Mouse (Mus musculus) heart, embryonic 15.5 days (tissue): ENCODE data around the gene Xrcc4. TPM values are rescaled to one million over a fixed set of nuclear protein-coding genes. Genes with fewer than 3 reads are reported as not detected.

Experiments used
- ATAC-seq: fragments of 200-750 bp; cut with Nextera tagmentation; replicated peaks from 2 replicates; pipeline ENCODE4 v1.8.0; 2017; ENCODE audit warnings: low read depth, moderate TSS enrichment; ENCODE audit not compliant: insufficient number of reproducible peaks, insufficient read depth, low FRiP score
- H3K27ac ChIP-seq: fragments of 300-500 bp; sonication (generic); 2 replicates; pipeline ENCODE4 v1.5.1; 2015; ENCODE audit warnings: mild to moderate bottlenecking, inconsistent platforms
- H3K27me3 ChIP-seq: fragments of 300-500 bp; sonication (generic); 2 replicates; pipeline ENCODE4 v1.6.1; 2015; ENCODE audit warnings: inconsistent platforms
- H3K36me3 ChIP-seq: fragments of 300-500 bp; sonication (generic); 2 replicates; pipeline ENCODE4 v1.6.1; 2015; ENCODE audit warnings: mild to moderate bottlenecking, inconsistent platforms
- H3K4me1 ChIP-seq: fragments of 300-500 bp; sonication (generic); replicated peaks from 2 replicates; pipeline ENCODE4 v1.6.1; 2015; ENCODE audit warnings: inconsistent platforms
- H3K4me2 ChIP-seq: fragments of 300-500 bp; sonication (generic); 2 replicates; pipeline ENCODE4 v1.6.1; 2015; ENCODE audit warnings: inconsistent platforms, mild to moderate bottlenecking, moderate library complexity
- H3K4me3 ChIP-seq: fragments of 300-500 bp; sonication (generic); 2 replicates; pipeline ENCODE4 v1.5.1; 2015; ENCODE audit warnings: mild to moderate bottlenecking, inconsistent platforms
- H3K9ac ChIP-seq: fragments of 300-500 bp; sonication (generic); 2 replicates; pipeline ENCODE4 v1.6.1; 2015; ENCODE audit warnings: mild to moderate bottlenecking, inconsistent platforms
- H3K9me3 ChIP-seq: fragments of 300-500 bp; sonication (generic); replicated peaks from 2 replicates; pipeline ENCODE4 v1.6.1; 2016; ENCODE audit warnings: inconsistent platforms
- WGBS: fragments of 180-500 bp; shearing (Covaris S2); methylation state at CpG from one replicate; pipeline ENCODE4 v1.1.7; 2015; ENCODE audit warnings: mixed read lengths; 5-methylcytosine and 5-hydroxymethylcytosine counted together
- polyA plus RNA-seq: library from polyadenylated mRNA; unstranded; fragments of >200 nt; fragmentation: Nextera tagmentation; extraction: Ambion mirVana; gene quantifications from 2 replicates; pipeline ENCODE4 v1.2.1, GENCODE M21; 2015

The Xrcc4 gene
- polyA plus RNA-seq, 1 experiment from 2014 or later, result 19.4 TPM

DNA sequence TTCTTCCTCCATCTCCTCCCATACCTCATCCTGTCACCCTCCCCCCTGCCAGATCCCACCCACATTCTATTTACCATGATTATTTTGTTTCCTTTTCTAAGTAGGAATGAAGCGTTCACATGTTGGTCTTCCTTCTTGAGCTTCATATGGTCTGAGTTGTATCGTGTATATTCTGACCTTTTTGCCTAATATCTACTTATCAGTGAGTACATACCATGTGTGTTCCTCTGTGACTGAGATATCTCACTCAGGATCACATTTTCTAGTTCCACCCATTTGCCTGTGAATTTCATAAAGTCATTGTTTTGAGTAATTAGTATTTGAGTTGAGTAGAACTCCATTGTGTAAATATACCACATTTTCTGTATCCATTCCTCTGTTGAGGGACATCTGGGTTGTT lies 277.2 kb downstream of the Xrcc4 start:
- no peaks in the 10 kb centered on the region for H3K9me3 ChIP-seq
- no peaks in the 10 kb centered on the region for H3K4me1 ChIP-seq
- no peak overlapping the region for H3K9ac ChIP-seq
- no peak overlapping the region for H3K4me3 ChIP-seq
- no peak overlapping the region for H3K27ac ChIP-seq
- no peak for ATAC-seq
- WGBS, result 83% methylated on average over 2 of the region's 2 CpGs
- H3K4me2 ChIP-seq, result no peak overlapping the region
- H3K27me3 ChIP-seq, result no peaks in the 10 kb centered on the region
- no peaks in the 10 kb centered on the region for H3K36me3 ChIP-seq

DNA sequence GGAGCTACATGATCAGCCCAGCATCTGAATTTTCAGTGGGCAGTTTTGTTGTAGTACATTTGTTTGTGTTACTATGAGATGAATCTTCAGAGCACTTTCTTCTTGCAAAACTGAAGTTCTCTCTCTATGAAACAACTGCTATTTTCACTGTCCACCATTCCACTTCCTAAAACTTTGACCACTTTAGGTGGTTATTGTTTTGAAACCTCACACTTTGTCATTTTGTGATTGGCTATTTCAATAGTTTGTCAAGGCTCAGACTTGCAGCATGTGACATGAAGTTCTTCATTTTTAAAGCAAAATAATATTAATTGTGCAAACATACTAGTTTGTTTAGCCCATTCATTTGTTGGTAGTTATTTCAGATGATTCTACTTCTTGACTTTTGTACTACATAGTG lies 280.4 kb downstream of the Xrcc4 start:
- H3K9ac ChIP-seq, result no peak overlapping the region
- H3K36me3 ChIP-seq, result no peaks in the 10 kb centered on the region
- no peak overlapping the region for H3K4me2 ChIP-seq
- no peak overlapping the region for H3K4me3 ChIP-seq
- ATAC-seq, result no peak
- H3K9me3 ChIP-seq, result no peaks in the 10 kb centered on the region
- H3K4me1 ChIP-seq, result no peaks in the 10 kb centered on the region
- H3K27me3 ChIP-seq, result no peaks in the 10 kb centered on the region
- H3K27ac ChIP-seq, result no peak overlapping the region

DNA sequence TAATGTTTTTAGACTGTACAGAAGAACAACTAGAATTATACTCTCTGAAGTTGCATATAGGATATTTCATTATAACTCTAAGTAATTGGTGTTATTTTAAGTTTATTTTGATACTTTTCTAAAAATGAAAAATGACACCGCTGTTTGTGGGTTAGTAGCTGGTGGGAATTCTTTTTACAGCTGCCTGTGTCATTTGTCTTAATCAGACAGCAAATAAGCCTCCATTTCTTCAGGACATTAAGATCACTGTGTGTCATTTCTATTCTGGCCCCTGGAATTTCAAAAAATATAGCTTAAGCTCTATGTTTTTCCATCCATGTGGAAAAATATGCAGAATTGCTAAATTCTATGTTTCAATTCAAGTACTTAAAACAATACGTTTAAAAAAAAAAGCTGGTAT lies 287.5 kb downstream of the Xrcc4 start:
- no peaks in the 10 kb centered on the region for H3K27me3 ChIP-seq
- H3K9ac ChIP-seq, result no peak overlapping the region
- H3K27ac ChIP-seq, result no peak overlapping the region
- H3K4me3 ChIP-seq, result no peak overlapping the region
- ATAC-seq, result no peak
- H3K36me3 ChIP-seq, result no peaks in the 10 kb centered on the region
- H3K4me2 ChIP-seq, result no peak overlapping the region
- no peaks in the 10 kb centered on the region for H3K9me3 ChIP-seq
- H3K4me1 ChIP-seq, result no peaks in the 10 kb centered on the region; the same call in 1 of the 2 replicates
- WGBS, result 75% methylated on average over 2 of the region's 2 CpGs

DNA sequence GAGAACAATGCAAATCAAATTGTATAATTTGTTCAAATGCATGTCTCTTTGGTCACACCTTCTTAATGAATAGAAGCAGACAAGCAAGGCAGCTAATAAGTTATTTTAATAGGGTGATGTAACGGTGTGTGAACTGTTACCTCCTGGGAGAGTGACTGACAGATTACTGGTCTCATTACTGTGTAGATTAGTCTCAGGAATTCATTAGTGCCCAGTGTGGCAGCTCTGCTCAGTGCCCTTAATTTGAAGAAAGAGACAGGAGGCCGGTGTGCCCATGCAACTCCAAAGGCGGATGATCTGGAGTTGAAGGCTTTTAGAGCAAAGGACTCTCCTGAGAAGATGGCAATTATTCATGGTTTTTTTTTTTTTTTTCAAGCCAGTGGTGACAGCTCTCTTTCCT lies 291.7 kb downstream of the Xrcc4 start:
- H3K4me3 ChIP-seq, result no peak overlapping the region
- ATAC-seq, result no peak
- no peaks in the 10 kb centered on the region for H3K27me3 ChIP-seq
- H3K9me3 ChIP-seq, result no peaks in the 10 kb centered on the region
- no peaks in the 10 kb centered on the region; the same call in 1 of the 2 replicates for H3K4me1 ChIP-seq
- H3K4me2 ChIP-seq, result no peak overlapping the region
- H3K36me3 ChIP-seq, result no peaks in the 10 kb centered on the region
- H3K27ac ChIP-seq, result no peak overlapping the region
- WGBS, result 54% methylated on average over 3 of the region's 3 CpGs
- H3K9ac ChIP-seq, result no peak overlapping the region

DNA sequence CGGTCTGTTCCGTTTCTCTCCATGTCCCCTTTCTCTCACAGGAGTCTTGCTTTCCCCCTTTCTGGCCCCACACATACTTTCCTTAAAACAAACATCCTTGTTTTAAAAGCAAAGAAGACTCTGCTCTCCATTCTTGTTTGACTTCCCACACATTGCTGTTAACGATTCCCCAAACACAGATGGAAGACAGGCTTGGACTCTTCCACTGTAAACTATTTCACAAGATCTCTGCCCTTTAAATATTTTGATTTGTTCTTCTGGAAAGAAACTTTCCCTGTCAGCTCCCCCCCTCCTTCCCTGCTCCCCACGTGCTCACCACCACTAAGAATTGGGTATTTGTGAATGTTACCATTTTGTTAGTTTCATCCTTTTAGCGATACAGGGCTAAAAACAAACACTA lies 297.9 kb downstream of the Xrcc4 start:
- H3K9me3 ChIP-seq, result no peaks in the 10 kb centered on the region
- H3K27ac ChIP-seq, result no peak overlapping the region
- H3K4me1 ChIP-seq, result no peaks in the 10 kb centered on the region
- H3K36me3 ChIP-seq, result no peaks in the 10 kb centered on the region
- 55% methylated on average over 5 of the region's 5 CpGs for WGBS
- no peak overlapping the region for H3K4me3 ChIP-seq
- ATAC-seq, result no peak
- H3K9ac ChIP-seq, result no peak overlapping the region
- no peaks in the 10 kb centered on the region for H3K27me3 ChIP-seq
- H3K4me2 ChIP-seq, result no peak overlapping the region

DNA sequence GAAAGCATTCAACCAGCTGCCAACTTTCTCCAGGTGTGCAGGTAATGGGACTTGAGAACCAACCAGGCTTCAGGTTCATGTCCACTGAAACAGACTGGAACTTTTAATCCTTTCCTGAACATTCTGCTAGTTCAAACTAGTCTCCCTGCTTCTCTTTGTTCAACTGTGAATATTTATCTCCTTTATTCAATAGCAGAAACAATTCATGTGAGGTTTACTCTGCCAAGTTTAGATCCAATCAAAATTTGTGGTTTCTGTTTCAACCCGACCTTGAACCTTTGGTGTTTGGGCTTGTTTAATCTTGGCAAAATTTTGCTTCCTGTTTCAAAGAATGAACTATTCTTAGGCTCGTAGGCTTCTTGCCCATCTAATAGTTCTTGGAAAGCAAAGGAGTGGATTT lies 306.5 kb downstream of the Xrcc4 start:
- no peak overlapping the region for H3K4me2 ChIP-seq
- H3K27me3 ChIP-seq, result no peaks in the 10 kb centered on the region
- H3K9me3 ChIP-seq, result no peaks in the 10 kb centered on the region
- ATAC-seq, result no peak
- no peak overlapping the region for H3K27ac ChIP-seq
- H3K4me1 ChIP-seq, result no peaks in the 10 kb centered on the region
- H3K36me3 ChIP-seq, result no peaks in the 10 kb centered on the region
- no peak overlapping the region for H3K9ac ChIP-seq
- no peak overlapping the region for H3K4me3 ChIP-seq
- WGBS, result 57% methylated on average over 2 of the region's 2 CpGs

DNA sequence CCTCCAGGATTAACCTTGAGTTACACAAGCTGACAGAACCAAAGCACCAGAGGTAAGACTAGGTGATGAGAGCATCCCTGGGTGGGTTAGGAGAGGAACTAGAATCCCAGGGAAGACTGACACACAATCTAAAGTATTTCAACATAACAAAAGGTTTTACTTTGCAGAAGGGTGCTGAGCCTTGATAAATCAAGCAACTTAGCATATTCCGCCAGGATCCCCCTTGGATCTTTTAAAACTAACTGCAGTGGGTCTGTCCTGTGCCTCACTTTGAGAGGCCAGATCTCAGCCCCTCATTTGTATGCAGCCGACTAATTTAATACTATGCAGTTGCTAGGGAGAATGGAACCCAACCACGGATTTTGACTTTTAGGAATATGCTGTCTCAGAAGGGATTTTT lies 309.1 kb downstream of the Xrcc4 start:
- H3K36me3 ChIP-seq, result no peaks in the 10 kb centered on the region
- ATAC-seq, result no peak
- H3K4me3 ChIP-seq, result no peak overlapping the region
- no peaks in the 10 kb centered on the region for H3K27me3 ChIP-seq
- 69% methylated on average over 3 of the region's 3 CpGs for WGBS
- H3K9me3 ChIP-seq, result no peaks in the 10 kb centered on the region
- H3K9ac ChIP-seq, result no peak overlapping the region
- 0 out of 2 replicates have a peak, but pooled peaks cover 5% of the 10 kb centered on the region for H3K4me1 ChIP-seq
- H3K27ac ChIP-seq, result no peak overlapping the region
- no peak overlapping the region for H3K4me2 ChIP-seq

DNA sequence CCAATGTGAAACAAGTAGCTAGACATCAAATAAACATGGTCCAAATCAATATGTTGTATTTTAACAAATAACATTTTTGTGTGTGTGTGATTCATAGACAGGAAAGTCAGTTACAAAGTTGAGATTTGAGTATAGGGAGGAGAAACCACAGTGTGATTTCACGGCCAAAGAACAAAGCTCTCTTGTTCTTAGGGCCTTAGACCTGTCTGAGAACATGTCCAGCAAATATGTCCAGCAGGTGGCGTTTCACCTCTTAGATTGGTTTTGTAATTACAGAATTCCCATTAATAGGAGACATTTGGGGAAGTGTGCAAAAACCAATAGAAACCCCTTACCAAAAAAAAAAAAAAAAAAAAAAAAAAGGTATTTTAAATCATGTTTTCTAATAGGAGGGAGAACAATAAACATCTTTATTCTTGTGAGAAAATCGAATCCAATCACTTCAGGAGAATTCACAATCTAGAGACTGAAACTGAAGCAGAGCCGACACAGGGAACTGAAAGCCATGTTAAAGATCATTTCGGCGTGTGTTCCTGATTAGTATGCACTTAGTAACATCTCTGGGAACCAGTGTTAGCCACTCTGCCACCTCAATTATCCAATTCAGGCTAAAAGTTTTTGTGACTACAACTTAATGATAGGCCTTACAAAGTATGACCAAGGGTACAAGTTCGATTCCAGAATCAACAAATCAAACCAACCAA lies 310.0 kb downstream of the Xrcc4 start:
- H3K9ac ChIP-seq, result no peak overlapping the region
- H3K9me3 ChIP-seq, result no peaks in the 10 kb centered on the region
- no peak overlapping the region for H3K4me3 ChIP-seq
- 62% methylated on average over 7 of the region's 7 CpGs for WGBS
- H3K27ac ChIP-seq, result no peak overlapping the region
- 0 out of 2 replicates have a peak, but pooled peaks cover 5% of the 10 kb centered on the region for H3K4me1 ChIP-seq
- H3K36me3 ChIP-seq, result no peaks in the 10 kb centered on the region
- no peaks in the 10 kb centered on the region for H3K27me3 ChIP-seq
- no peak for ATAC-seq
- no peak overlapping the region for H3K4me2 ChIP-seq

DNA sequence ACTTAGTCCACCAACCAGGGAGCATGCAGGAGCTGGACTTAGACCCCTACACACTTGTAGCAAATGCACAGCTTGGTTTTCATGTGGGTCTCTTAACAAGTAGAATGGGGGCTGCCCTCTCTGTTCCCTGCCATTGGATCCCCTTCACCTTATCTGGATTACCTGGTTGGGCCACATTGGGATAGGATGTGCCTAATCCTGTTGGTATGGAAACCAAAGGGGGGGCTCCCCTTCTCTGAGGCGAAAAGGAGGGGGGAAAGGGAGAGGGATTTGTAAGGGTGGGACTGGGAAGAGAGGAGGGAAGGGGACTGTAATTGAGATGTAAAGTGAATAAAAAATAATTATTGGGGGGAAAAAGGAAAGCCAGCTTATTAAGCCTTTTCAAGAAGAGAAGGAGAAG lies 311.6 kb downstream of the Xrcc4 start:
- Histone ChIP-seq H3K4me1 (0 out of 2 replicates have a peak, but pooled peaks cover 5% of the 10 kb centered on the region), H3K4me2 (no peak overlapping the region), H3K27me3 (no peaks in the 10 kb centered on the region), H3K9ac (no peak overlapping the region), H3K36me3 (no peaks in the 10 kb centered on the region), H3K4me3 (no peak overlapping the region), H3K27ac (no peak overlapping the region), H3K9me3 (no peaks in the 10 kb centered on the region)
- WGBS, result 82% methylated on average over 1 of the region's 1 CpGs
- no peak for ATAC-seq

DNA sequence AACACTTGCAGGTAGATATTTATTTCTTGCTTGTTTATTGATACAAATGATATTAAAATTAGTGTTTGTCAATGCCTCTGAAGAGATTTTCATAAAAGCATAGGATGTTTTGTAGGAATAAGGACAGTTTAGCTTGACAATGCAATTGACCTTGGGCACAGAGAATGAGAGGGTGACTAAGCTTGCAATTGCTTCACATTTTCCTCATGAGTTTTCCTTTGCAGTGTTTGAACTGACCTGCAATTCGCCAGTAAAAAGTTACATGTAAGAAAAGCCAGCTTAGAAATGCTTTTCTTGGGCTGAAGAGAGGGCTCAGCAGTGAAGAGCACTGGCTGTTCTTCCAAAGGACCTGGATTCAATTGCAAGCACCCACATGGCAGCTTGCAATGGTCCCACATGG lies 312.3 kb downstream of the Xrcc4 start:
- 0 out of 2 replicates have a peak, but pooled peaks cover 5% of the 10 kb centered on the region for H3K4me1 ChIP-seq
- no peak for ATAC-seq
- no peaks in the 10 kb centered on the region for H3K9me3 ChIP-seq
- H3K4me2 ChIP-seq, result no peak overlapping the region
- no peak overlapping the region for H3K4me3 ChIP-seq
- no peak overlapping the region for H3K9ac ChIP-seq
- WGBS, result 79% methylated on average over 1 of the region's 1 CpGs
- no peak overlapping the region for H3K27ac ChIP-seq
- H3K36me3 ChIP-seq, result no peaks in the 10 kb centered on the region
- H3K27me3 ChIP-seq, result no peaks in the 10 kb centered on the region

DNA sequence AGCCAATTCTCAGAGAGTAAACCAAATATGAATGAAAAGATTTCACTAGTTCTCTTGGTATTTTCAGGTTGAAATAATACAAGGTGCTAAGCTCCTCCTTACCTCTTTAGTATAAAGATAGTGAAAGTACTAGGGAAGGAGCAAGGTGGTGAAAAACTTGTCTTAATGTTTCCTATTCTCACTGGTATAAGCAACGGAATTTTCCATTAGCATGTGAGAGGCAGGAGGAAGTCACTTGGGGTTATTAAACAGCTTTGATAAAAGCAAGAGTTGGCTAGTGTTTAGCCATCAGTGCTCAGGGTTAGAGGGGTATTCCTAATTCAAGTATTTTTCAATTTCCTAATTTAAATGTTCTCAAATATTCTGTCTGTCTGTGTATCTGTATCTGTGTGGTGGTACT lies 322.9 kb downstream of the Xrcc4 start:
- H3K36me3 ChIP-seq, result no peaks in the 10 kb centered on the region
- WGBS, result 41% methylated on average over 1 of the region's 1 CpGs
- H3K9me3 ChIP-seq, result no peaks in the 10 kb centered on the region
- H3K4me3 ChIP-seq, result no peak overlapping the region
- H3K27me3 ChIP-seq, result no peaks in the 10 kb centered on the region
- no peak for ATAC-seq
- H3K4me2 ChIP-seq, result no peak overlapping the region
- H3K4me1 ChIP-seq, result no peaks in the 10 kb centered on the region
- no peak overlapping the region for H3K9ac ChIP-seq
- no peak overlapping the region for H3K27ac ChIP-seq

DNA sequence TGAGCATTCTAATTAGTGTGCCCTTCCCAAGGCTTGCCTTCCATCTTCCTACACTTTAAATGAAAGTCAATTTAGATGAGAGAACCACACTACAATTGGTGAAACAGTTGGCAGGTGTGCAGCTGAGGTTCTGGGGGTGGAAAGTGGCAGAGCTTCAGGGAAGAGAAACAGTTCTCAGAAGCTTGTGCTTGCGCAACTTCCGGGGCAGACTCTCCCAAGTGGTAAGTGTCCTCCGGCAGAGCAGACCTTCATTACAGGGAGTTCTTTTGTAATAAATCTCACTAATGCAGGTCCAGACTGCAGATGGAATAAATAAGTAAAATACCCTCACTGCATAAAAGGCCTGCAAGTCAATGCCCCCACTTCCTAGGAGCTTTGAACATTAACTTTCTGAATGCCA lies 323.4 kb downstream of the Xrcc4 start:
- no peaks in the 10 kb centered on the region for H3K4me1 ChIP-seq
- no peak overlapping the region for H3K4me2 ChIP-seq
- no peaks in the 10 kb centered on the region for H3K9me3 ChIP-seq
- no peak for ATAC-seq
- no peak overlapping the region for H3K27ac ChIP-seq
- WGBS, result 81% methylated on average over 3 of the region's 3 CpGs
- H3K36me3 ChIP-seq, result no peaks in the 10 kb centered on the region
- no peak overlapping the region for H3K4me3 ChIP-seq
- H3K9ac ChIP-seq, result no peak overlapping the region
- H3K27me3 ChIP-seq, result no peaks in the 10 kb centered on the region
